Mouse (Mus musculus): ENCODE measurements around the gene Lias.

- no peak for TF ChIP-seq CTCF (IDR thresholded peaks at IDR 0.05; ENCODE audit: borderline replicate concordance, extremely low read depth, insufficient read depth, insufficient read length)
- TF ChIP-seq POLR2A (IDR thresholded peaks at IDR 0.05; ENCODE audit: borderline replicate concordance, extremely low read depth, insufficient read depth, insufficient read length, poor library complexity, severe bottlenecking), result no peak
Measured at GRCm38 (mm10) chr5:65454771-65455170, 63.5 kb downstream of the Lias start.
